Mouse (Mus musculus) kidney, embryonic 15.5 days (tissue): ENCODE results near the gene Vrk1. TPM values are rescaled to one million over a fixed set of nuclear protein-coding genes. Genes with fewer than 3 reads are reported as not detected.

Experiments
- ATAC-seq: fragments of 200-750 bp; cut with Nextera tagmentation; replicated peaks from 2 replicates; pipeline ENCODE4 v1.8.0; 2017; ENCODE audit warnings: moderate TSS enrichment; ENCODE audit not compliant: low FRiP score
- H3K27ac ChIP-seq: fragments of 300-500 bp; sonication (generic); 2 replicates; pipeline ENCODE4 v1.5.1; 2015; ENCODE audit warnings: mild to moderate bottlenecking, inconsistent platforms
- H3K27me3 ChIP-seq: fragments of 300-500 bp; sonication (generic); 2 replicates; pipeline ENCODE4 v1.6.1; 2015; ENCODE audit warnings: inconsistent platforms
- H3K36me3 ChIP-seq: fragments of 300-500 bp; sonication (generic); 2 replicates; pipeline ENCODE4 v1.6.1; 2015; ENCODE audit warnings: inconsistent platforms
- H3K4me1 ChIP-seq: fragments of 300-500 bp; sonication (generic); 2 replicates; pipeline ENCODE4 v1.6.1; 2015; ENCODE audit warnings: inconsistent platforms
- H3K4me2 ChIP-seq: fragments of 300-500 bp; sonication (generic); 2 replicates; pipeline ENCODE4 v1.6.1; 2015; ENCODE audit warnings: moderate library complexity, mild to moderate bottlenecking, inconsistent platforms
- H3K4me3 ChIP-seq: fragments of 300-500 bp; sonication (generic); replicated peaks from 2 replicates; pipeline ENCODE4 v1.5.1; 2015; ENCODE audit warnings: mild to moderate bottlenecking, inconsistent platforms
- H3K9ac ChIP-seq: fragments of 300-500 bp; sonication (generic); 2 replicates; pipeline ENCODE4 v1.6.1; 2015; ENCODE audit warnings: mild to moderate bottlenecking, inconsistent platforms
- H3K9me3 ChIP-seq: fragments of 300-500 bp; sonication (generic); replicated peaks from 2 replicates; pipeline ENCODE4 v1.6.1; 2016; ENCODE audit warnings: inconsistent platforms
- WGBS: fragments of 180-500 bp; shearing (Covaris S2); methylation state at CpG from one replicate; pipeline ENCODE4 v1.1.7; 2015; ENCODE audit warnings: mixed read lengths; 5-methylcytosine and 5-hydroxymethylcytosine counted together
- polyA plus RNA-seq: library from polyadenylated mRNA; unstranded; fragments of >200 nt; fragmentation: Nextera tagmentation; extraction: Ambion mirVana; gene quantifications from 2 replicates; pipeline ENCODE4 v1.2.1, GENCODE M21; 2015

Gene Vrk1
- polyA plus RNA-seq, 1 experiment from 2014 or later = 71.3 TPM

DNA sequence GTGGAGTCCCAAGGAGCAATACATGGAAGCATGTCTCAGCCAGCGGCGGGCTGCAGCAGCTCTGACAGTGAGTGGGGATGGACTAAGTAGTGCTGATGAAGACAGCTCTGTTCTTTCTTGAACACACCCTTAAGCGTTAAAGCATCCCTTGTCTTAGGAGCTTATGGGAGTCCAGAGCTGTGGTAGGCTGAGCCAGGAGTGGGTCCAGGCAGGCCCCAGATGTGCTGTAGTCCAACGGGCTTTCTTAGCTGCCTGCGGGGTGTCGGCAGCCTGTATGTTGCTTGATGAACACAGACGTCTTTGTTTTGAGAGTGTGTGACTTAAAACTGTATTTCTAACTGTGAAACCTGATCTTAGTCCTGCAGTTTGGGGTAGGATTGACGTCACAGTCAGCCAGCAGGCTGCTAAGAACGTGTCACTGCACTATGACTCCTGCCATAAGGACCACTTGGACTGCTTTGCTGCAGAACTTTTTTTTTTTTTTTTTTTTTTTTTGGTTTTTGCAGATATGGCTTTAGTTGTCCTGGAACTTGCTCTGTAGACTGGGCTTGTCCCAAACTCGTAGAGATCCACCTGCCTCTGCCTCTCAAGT, 61.6 kb downstream of the Vrk1 start:
- 70% methylated on average over 10 of the region's 10 CpGs for WGBS
- no peaks in the 10 kb centered on the region for H3K9me3 ChIP-seq
- peaks cover 42% of the 10 kb centered on the region for H3K36me3 ChIP-seq
- no peak overlapping the region for H3K4me3 ChIP-seq
- H3K9ac ChIP-seq = no peak overlapping the region
- ATAC-seq = no peak
- H3K4me1 ChIP-seq = no peaks in the 10 kb centered on the region
- no peaks in the 10 kb centered on the region for H3K27me3 ChIP-seq
- H3K27ac ChIP-seq = no peak overlapping the region
- H3K4me2 ChIP-seq = no peak overlapping the region

DNA sequence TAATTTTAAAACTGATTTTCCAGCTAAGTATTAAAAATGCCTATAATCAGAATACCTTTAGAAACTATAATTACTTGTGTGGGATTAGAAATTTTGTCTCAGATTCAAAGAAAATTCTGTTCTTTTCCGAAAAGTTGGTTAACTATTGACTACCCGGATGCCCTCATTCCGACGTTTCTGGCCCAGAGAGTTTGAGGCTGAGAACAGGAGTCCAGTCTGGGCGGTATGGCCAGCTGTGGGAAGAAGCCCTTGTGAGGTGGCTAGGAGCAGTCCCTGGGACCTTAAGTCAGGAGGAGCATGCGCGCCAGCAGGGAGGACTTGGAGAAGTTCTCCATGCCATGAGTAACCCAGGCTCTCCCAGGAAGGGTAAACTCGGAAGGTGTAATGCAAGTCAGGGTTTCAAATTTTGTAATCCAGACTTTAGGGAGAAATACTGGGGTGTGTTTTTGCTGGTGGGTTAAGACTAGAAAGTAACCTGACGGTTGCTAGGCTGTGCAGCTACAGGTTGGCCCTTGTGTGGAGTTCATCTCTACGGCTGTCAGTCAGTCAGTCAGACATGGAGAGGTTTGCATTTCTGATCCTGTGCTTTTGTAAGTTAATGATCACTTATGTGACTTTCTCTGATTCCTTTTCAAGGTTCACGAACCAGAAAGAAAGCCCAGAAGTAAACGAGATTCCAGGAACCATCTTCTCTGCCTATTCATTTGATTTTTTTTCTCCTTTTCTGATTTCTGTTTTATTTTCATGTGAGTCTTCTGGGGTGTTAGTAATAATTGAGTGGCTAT, 64.5 kb downstream of the Vrk1 start:
- Histone ChIP-seq H3K4me3 (no peak overlapping the region), H3K9ac (no peak overlapping the region), H3K9me3 (no peaks in the 10 kb centered on the region), H3K4me1 (no peaks in the 10 kb centered on the region), H3K27me3 (no peaks in the 10 kb centered on the region), H3K4me2 (no peak overlapping the region), H3K36me3 (peaks cover 33% of the 10 kb centered on the region), H3K27ac (no peak overlapping the region)
- no peak for ATAC-seq
- WGBS = 83% methylated on average over 12 of the region's 12 CpGs

DNA sequence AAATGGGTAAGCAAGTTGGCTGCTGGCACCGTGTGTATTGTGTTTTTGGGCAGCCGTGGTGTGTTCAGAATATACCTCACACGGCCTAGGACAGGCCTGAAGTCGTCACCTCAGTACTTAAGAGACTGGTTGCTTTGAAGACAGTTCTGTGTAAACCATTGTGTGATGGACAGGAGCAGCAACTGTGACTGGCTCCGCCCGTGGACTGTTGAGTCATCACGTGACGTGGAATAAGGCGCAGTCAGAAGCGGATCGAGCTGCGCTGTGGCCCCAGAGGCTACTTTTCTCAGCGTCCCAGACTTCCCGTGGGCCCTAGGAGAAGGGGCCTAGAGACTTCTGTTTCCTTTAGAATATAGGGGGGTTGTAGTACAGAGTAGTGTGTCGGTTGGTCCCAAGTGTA, 66.1 kb downstream of the Vrk1 start:
- ATAC-seq = no peak

DNA sequence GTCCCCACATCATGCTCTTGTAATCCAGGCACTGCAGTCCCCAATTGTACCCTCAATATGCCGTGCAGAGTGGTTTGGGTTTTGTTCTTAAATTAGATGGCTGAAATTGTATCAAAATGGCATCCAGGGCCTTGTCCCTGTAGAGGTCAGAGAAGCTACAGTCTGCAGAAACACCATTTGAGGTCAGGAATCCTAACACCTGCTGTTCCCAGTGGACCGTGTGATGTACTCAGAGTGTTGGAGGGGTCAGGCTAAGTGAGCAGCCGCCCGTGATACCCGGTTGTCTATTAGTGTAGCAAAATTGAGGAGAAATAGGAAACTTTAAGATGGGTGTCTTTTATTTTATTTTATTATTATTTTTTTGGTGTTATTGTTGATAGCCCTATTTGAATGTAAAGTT, 70.5 kb downstream of the Vrk1 start:
- Histone ChIP-seq H3K4me3 (no peak overlapping the region), H3K9ac (no peak overlapping the region), H3K27ac (no peak overlapping the region), H3K9me3 (no peaks in the 10 kb centered on the region), H3K27me3 (no peaks in the 10 kb centered on the region), H3K4me1 (peaks cover 23% of the 10 kb centered on the region), H3K4me2 (no peak overlapping the region), H3K36me3 (peaks cover 12% of the 10 kb centered on the region)
- WGBS = 40% methylated on average over 5 of the region's 5 CpGs
- ATAC-seq = no peak

More for the DNA sequence above, 66.1 kb downstream of the Vrk1 start:
- Histone ChIP-seq H3K27ac (no peak overlapping the region), H3K36me3 (peaks cover 20% of the 10 kb centered on the region), H3K4me1 (peaks cover 7% of the 10 kb centered on the region; the same call in 1 of the 2 replicates), H3K4me3 (no peak overlapping the region), H3K9me3 (no peaks in the 10 kb centered on the region), H3K9ac (no peak overlapping the region), H3K4me2 (no peak overlapping the region), H3K27me3 (no peaks in the 10 kb centered on the region)
- WGBS = 92% methylated on average over 15 of the region's 15 CpGs

DNA sequence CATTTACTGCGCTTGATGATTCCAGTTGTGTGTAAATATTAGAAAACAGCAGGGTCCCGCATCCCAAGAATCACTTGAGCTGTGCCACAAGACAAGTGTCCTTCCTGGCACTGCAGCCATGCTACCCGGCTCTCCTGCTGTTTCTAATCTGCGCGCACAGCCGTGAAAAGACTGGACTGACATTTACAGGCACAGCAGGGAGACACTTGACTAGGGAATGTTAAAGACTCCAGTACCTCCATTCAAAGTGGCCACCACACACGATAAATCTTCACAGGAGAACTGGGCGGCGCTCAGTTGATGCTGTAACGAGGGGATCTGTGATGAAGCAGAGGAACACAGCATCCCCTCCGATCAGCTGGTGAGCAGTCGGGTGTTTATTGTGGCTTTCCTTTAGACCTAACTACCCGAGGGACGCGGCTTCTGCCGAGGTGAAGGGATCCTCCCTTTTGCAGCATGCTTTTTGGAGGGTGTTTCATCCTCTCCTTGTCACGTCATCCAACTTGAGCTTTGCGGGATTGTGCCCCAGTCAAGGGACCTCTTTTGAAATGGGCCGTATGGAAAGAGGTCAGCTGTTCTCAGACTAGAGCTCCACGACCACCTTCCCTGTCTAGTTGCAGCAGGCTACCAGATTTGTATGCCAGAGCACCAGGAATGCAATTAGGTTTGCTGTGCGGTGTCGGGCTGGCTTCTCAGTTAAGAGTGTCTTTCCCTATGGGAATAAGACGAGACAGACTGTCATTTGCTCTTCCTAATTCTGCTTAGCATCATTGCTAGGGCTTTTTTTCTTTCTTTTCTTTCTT, 71.1 kb downstream of the Vrk1 start:
- H3K4me1 ChIP-seq = peaks cover 23% of the 10 kb centered on the region
- no peak for ATAC-seq
- WGBS = 32% methylated on average over 23 of the region's 23 CpGs
- no peaks in the 10 kb centered on the region for H3K9me3 ChIP-seq
- no peak overlapping the region for H3K9ac ChIP-seq
- peak overlapping the region; percentile 23; the same call in 1 of the 2 replicates for H3K4me2 ChIP-seq
- no peaks in the 10 kb centered on the region for H3K27me3 ChIP-seq
- peaks cover 6% of the 10 kb centered on the region for H3K36me3 ChIP-seq
- no peak overlapping the region for H3K27ac ChIP-seq
- no peak overlapping the region for H3K4me3 ChIP-seq

DNA sequence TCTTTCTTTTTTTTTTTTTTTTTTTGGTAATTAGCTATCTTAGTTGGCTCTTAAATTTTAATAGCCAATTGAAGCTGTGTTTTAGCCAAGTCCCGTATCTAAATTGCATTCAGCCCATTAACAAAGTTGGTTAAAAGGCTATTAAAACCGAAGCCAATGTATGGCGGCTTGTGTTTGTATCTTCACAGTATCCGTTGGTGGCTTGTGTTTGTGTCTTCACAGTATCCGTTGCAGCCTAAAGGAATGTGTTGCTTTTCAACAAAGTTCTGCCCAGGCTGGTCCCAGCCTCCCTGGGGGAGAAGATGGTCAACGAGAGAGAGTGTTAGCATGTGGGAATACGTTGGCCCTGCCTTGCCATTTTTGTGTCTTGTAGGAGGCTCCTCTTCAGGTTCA, 71.7 kb downstream of the Vrk1 start:
- Histone ChIP-seq H3K27ac (no peak overlapping the region), H3K4me2 (no peak overlapping the region), H3K4me1 (peaks cover 23% of the 10 kb centered on the region), H3K36me3 (0 out of 2 replicates have a peak, but pooled peaks cover 2% of the 10 kb centered on the region), H3K27me3 (no peaks in the 10 kb centered on the region), H3K4me3 (no peak overlapping the region), H3K9ac (no peak overlapping the region), H3K9me3 (no peaks in the 10 kb centered on the region)
- no peak for ATAC-seq
- 80% methylated on average over 7 of the region's 7 CpGs for WGBS

DNA sequence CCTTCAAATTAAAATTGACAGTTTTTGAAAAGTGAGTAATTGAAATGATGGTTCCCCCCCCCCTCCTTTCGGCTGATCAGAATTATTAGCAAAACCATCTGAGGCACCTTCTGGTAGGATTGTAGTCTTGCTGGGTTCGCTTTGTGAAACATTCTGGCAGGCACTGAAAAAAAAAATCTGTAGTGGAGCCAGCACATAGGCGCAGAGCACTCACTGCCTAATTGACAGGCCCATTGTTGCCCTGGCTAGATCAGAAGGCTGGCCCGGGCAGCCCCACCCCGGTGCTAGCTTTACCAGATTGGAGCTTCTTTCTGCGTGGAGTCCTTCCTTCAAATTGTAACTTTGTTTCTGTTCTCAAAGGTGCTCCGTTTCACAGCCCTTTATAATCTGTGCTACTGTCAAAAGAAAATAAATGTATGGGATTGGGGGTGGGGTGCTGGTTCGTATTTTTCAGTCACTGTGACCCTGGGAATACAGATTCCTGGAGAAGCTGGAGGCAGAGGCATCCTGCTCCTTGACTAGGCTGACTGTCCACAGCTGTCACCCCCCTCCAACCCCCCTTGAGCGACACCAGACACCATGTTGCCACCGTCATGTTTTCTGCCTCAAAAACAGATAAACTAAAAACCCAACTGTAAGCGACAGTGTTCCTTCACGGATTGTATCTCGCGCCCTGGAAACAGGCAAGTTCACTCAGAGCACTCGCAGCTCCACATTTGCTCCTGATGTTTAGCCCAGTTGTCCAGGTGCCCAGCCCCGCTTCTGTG, 72.3 kb downstream of the Vrk1 start:
- WGBS = 53% methylated on average over 16 of the region's 16 CpGs
- Histone ChIP-seq H3K4me3 (no peak overlapping the region), H3K36me3 (no peaks in the 10 kb centered on the region), H3K9ac (no peak overlapping the region), H3K27ac (no peak overlapping the region), H3K4me2 (no peak overlapping the region), H3K9me3 (no peaks in the 10 kb centered on the region), H3K4me1 (peaks cover 23% of the 10 kb centered on the region), H3K27me3 (no peaks in the 10 kb centered on the region)
- no peak for ATAC-seq

DNA sequence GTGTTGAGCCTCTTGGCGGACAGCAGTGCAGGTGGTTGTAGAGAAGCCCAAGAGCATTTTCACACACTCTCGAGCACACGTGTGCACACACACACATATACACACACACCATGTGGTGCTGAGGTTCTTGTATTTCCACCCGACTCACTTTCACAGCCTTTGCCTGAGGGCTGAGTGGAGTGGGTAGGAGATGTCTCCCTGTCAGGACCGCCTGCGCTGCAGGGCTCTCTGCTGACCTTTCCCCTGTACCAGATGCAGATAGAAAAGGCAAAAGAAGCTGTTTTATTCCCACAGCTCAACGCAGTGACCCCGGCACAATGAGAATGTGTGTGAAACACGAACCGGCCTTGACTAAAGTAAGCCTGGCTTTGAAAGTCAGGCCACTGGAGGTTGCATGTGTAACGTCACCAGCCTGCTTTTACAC, 72.9 kb downstream of the Vrk1 start:
- Histone ChIP-seq H3K4me2 (no peak overlapping the region), H3K4me1 (peaks cover 23% of the 10 kb centered on the region), H3K36me3 (no peaks in the 10 kb centered on the region), H3K27me3 (no peaks in the 10 kb centered on the region), H3K9me3 (no peaks in the 10 kb centered on the region), H3K27ac (no peak overlapping the region), H3K4me3 (no peak overlapping the region), H3K9ac (no peak overlapping the region)
- no peak for ATAC-seq
- WGBS = 48% methylated on average over 11 of the region's 11 CpGs

DNA sequence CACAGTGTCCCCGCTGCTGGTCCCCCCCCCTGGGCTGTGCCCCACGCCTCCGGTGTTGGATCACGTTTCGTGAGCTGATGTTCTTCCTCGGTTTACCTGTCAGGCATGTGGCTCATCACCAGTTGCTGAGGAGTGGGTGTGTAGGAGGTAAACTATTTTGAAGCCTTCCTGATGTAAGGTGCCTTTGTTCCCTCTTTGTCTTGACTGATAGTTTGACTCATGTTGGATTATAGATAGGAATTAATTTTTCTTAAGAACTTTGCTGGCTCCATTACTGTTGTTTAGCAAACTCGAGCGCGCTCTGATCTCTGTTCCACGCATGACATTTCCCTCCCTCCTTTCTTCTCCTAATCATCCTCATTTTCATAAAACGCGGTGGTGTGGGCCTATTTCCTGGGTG, 74.1 kb downstream of the Vrk1 start:
- Histone ChIP-seq H3K27ac (no peak overlapping the region), H3K9me3 (no peaks in the 10 kb centered on the region), H3K4me2 (no peak overlapping the region), H3K4me3 (no peak overlapping the region), H3K4me1 (peaks cover 23% of the 10 kb centered on the region), H3K27me3 (no peaks in the 10 kb centered on the region), H3K36me3 (no peaks in the 10 kb centered on the region), H3K9ac (no peak overlapping the region)
- WGBS = 85% methylated on average over 12 of the region's 12 CpGs
- ATAC-seq = no peak

DNA sequence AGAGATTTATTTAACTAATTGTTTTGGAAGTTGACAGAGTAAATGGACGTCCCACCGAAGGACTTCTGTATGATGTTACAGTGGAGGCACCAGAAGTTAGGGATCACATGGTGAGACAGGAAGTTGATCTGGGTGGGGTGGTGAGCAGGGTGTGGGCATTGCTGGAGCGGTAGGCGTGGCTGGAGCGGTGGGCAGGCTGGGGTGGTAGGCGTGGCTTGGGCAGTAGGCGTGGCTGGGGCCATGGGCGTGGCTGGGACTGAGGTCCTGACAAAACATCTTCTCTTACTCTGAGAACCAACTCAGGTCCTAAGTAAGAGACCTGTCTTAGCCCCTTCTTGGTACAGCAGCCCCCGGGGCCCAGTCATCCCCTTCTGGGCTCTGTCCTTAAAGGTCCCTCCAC, 84.8 kb downstream of the Vrk1 start:
- no peak overlapping the region for H3K4me3 ChIP-seq
- no peak overlapping the region for H3K27ac ChIP-seq
- no peak overlapping the region for H3K4me2 ChIP-seq
- no peak overlapping the region for H3K9ac ChIP-seq
- H3K9me3 ChIP-seq = no peaks in the 10 kb centered on the region
- no peaks in the 10 kb centered on the region for H3K4me1 ChIP-seq
- WGBS = 93% methylated on average over 9 of the region's 9 CpGs
- no peak for ATAC-seq
- no peaks in the 10 kb centered on the region for H3K36me3 ChIP-seq
- no peaks in the 10 kb centered on the region for H3K27me3 ChIP-seq

DNA sequence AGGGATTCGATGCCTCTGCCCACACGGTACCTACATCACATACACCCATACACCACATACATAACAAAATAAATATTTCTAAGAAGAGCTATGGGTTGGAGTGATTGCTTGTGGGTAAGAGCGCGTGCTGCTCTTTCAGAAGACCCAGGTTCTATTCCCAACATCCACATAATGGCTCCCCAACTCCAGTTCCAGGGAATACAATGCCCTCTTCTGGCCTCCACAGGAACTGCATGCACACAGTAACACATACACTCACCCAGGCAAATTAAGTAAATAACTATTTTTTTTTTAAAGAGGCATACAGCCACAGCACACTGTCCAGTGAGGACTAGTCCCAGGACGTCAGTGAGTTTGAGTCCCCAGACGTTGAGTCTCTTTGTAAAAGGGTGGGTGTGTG, 92.0 kb downstream of the Vrk1 start:
- no peak for ATAC-seq
- Histone ChIP-seq H3K4me1 (no peaks in the 10 kb centered on the region), H3K4me2 (no peak overlapping the region), H3K36me3 (no peaks in the 10 kb centered on the region), H3K27ac (no peak overlapping the region), H3K9me3 (no peaks in the 10 kb centered on the region), H3K4me3 (no peak overlapping the region), H3K27me3 (no peaks in the 10 kb centered on the region), H3K9ac (no peak overlapping the region)
- WGBS = 95% methylated on average over 6 of the region's 6 CpGs
